ENCODE assay signal across 16 mouse cellular contexts in the genomic region with DNA sequence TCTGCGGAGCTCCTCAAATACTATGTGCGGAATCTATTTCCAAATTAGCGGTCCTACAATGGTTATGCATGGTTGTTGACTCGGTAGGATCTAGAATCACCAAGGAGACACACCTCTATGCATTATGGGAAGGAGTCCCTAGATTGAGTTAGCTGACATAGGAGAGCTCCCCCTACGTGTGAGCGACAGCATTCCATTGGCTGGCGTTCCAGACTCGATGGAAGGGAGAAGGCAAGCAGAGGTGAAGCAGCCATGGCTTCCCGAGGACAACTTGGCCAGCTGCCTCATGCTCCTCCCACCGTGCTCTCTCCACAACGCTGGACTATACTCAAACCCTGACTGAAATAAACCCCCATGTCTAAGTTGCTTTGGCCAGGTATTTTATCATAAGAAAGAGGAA.
"Had no signal": no experiment of that assay in that cellular context is flagged by ENCODE, and none has a peak within 500 bp of the region (broad histone marks: within the 10 kb centered on the region; RNA-seq: fewer than 3 reads in every experiment).

No protein-coding gene starts in this region.

- H3K9ac ChIP-seq: liver, embryonic 13.5 days; midbrain, embryonic 12.5 days; neural tube, embryonic 13.5 days; stomach, embryonic 15.5 days had no signal

- DNase-seq: kidney, adult 18-20 months; kidney, adult 9 months; kidney, postnatal 25 days; layer of hippocampus, adult 9-11 months; liver, embryonic 13.5 days; lung, adult 2 months; right cerebral cortex, postnatal 25 days; spleen, adult 18-20 months had no signal

- H3K36me3 ChIP-seq: liver, embryonic 13.5 days; midbrain, embryonic 12.5 days; neural tube, embryonic 13.5 days; stomach, embryonic 15.5 days had no signal

- H3K27me3 ChIP-seq: liver, embryonic 13.5 days; midbrain, embryonic 12.5 days; neural tube, embryonic 13.5 days; stomach, embryonic 15.5 days had no signal

- H3K27ac ChIP-seq: kidney, postnatal 0 days; layer of hippocampus, adult 2 months; liver, embryonic 13.5 days; macrophage; midbrain, embryonic 12.5 days; neural tube, embryonic 13.5 days; stomach, embryonic 15.5 days had no signal

- H3K9me3 ChIP-seq: liver, embryonic 13.5 days; midbrain, embryonic 12.5 days; neural tube, embryonic 13.5 days; stomach, embryonic 15.5 days had no signal

- ATAC-seq: midbrain, embryonic 16.5 days had no signal

- H3K4me2 ChIP-seq: liver, embryonic 13.5 days; midbrain, embryonic 12.5 days; neural tube, embryonic 13.5 days; stomach, embryonic 15.5 days had no signal

- H3K4me3 ChIP-seq: layer of hippocampus, adult 2 months; liver, embryonic 13.5 days; midbrain, embryonic 12.5 days; myocyte; neural tube, embryonic 13.5 days; stomach, embryonic 15.5 days had no signal

- H3K4me1 ChIP-seq: liver, embryonic 13.5 days; midbrain, embryonic 12.5 days; neural tube, embryonic 13.5 days; stomach, embryonic 15.5 days had no signal
